Mouse (Mus musculus) limb, embryonic 14.5 days (tissue): ENCODE data around the gene Zswim1. TPM values are rescaled to one million over a fixed set of nuclear protein-coding genes. Genes with fewer than 3 reads are reported as not detected.

Source experiments
- ATAC-seq: fragments of 200-750 bp; cut with Nextera tagmentation; 2 replicates; pipeline ENCODE4 v1.8.0; 2017; ENCODE audit warnings: low read depth, moderate number of reproducible peaks, moderate TSS enrichment; ENCODE audit not compliant: low FRiP score
- DNase-seq: peaks from one replicate; pipeline ENCODE4 v3.0.0-alpha.2; 2015; ENCODE audit warnings: low spot score
- H3K27ac ChIP-seq: fragments of 300-500 bp; sonication (generic); replicated peaks from 2 replicates; pipeline ENCODE4 v1.5.1; 2014; ENCODE audit warnings: low read depth, mild to moderate bottlenecking, low read length, moderate library complexity, mixed read lengths
- H3K27me3 ChIP-seq: fragments of 300-500 bp; sonication (generic); 2 replicates; pipeline ENCODE4 v1.6.1; 2014; ENCODE audit warnings: low read length, mixed read lengths; ENCODE audit not compliant: control insufficient read depth, insufficient read depth
- H3K36me3 ChIP-seq: fragments of 300-500 bp; sonication (generic); 2 replicates; pipeline ENCODE4 v1.6.1; 2014; ENCODE audit warnings: mild to moderate bottlenecking, low read length, moderate library complexity, mixed read lengths; ENCODE audit not compliant: control insufficient read depth, insufficient read depth
- H3K4me1 ChIP-seq: fragments of 300-500 bp; sonication (generic); 2 replicates; pipeline ENCODE4 v1.6.1; 2014; ENCODE audit warnings: antibody characterized with exemption, low read length, mixed read lengths; ENCODE audit not compliant: control insufficient read depth, insufficient read depth
- H3K4me2 ChIP-seq: fragments of 300-500 bp; sonication (generic); replicated peaks from 2 replicates; pipeline ENCODE4 v1.6.1; 2014; ENCODE audit warnings: low read depth, mild to moderate bottlenecking, low read length, moderate library complexity; ENCODE audit not compliant: severe bottlenecking
- H3K4me3 ChIP-seq: fragments of 300-500 bp; sonication (generic); replicated peaks from 2 replicates; pipeline ENCODE4 v1.5.1; 2014; ENCODE audit warnings: low read length
- H3K9ac ChIP-seq: fragments of 300-500 bp; sonication (generic); 2 replicates; pipeline ENCODE4 v1.6.1; 2014; ENCODE audit warnings: mild to moderate bottlenecking, low read depth, low read length, moderate library complexity; ENCODE audit not compliant: severe bottlenecking
- H3K9me3 ChIP-seq: fragments of 300-500 bp; sonication (generic); 2 replicates; pipeline ENCODE4 v1.6.1; 2016; ENCODE audit warnings: low read length; ENCODE audit not compliant: control insufficient read depth
- POLR2A ChIP-seq: fragments of 200-500 bp; IDR thresholded peaks from 2 replicates; pipeline ENCODE4 v1.8.0; 2012; ENCODE audit warnings: inconsistent platforms, mild to moderate bottlenecking, moderate library complexity, borderline replicate concordance; ENCODE audit not compliant: insufficient read depth, insufficient read length; ENCODE audit errors: extremely low read depth
- WGBS: fragments of 180-500 bp; shearing (Covaris S2); extraction: QIAGEN DNeasy Blood & Tissue Kit; methylation state at CpG from one replicate; pipeline ENCODE4 v1.1.7; 2014; 5-methylcytosine and 5-hydroxymethylcytosine counted together
- polyA plus RNA-seq, 2 experiments: library from polyadenylated mRNA; depleted of rRNA in 1 of 2; stranded (reverse) in 1 of 2; unstranded in 1 of 2; fragments of >200 nt; fragmentation: Nextera tagmentation in 1 of 2; extraction: Ambion mirVana in 1 of 2; gene quantifications; 2 replicates each; pipeline versions ENCODE4 v1.2.1 to v1.2.3; 2012 to 2014

The Zswim1 gene
- polyA plus RNA-seq, 2 experiments = 9.1 to 19.5 TPM

DNA sequence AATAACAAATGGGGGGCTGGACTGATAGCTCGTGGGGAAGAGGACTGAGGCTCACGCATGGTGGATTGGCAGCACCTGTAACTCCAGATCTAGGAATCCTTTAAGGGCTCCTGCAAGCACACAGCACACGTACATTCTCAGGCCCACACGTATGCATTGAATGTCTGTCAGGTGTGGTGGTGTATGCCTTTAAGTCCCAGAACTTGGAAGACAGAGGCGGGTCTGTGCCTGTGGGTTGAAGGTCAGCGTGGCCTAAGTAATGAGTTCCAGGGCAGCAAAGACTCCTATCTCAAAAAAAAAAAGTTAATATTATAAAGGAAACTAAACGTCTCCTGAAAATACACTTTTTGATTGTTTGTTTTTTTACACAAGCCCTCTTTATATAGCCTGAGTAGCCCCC lies 15.9 kb upstream of the Zswim1 start:
- ATAC-seq = no peak
- peaks cover 9% of the 10 kb centered on the region for H3K4me1 ChIP-seq
- peaks cover 17% of the 10 kb centered on the region for H3K36me3 ChIP-seq
- H3K27me3 ChIP-seq = no peaks in the 10 kb centered on the region
- TF ChIP-seq POLR2A = no peak
- no peaks in the 10 kb centered on the region for H3K9me3 ChIP-seq
- H3K4me3 ChIP-seq = no peak overlapping the region
- no peak overlapping the region for H3K27ac ChIP-seq
- no peak overlapping the region for H3K4me2 ChIP-seq
- no peak overlapping the region for H3K9ac ChIP-seq
- no peak for DNase-seq
- 85% methylated on average over 7 of the region's 7 CpGs for WGBS

DNA sequence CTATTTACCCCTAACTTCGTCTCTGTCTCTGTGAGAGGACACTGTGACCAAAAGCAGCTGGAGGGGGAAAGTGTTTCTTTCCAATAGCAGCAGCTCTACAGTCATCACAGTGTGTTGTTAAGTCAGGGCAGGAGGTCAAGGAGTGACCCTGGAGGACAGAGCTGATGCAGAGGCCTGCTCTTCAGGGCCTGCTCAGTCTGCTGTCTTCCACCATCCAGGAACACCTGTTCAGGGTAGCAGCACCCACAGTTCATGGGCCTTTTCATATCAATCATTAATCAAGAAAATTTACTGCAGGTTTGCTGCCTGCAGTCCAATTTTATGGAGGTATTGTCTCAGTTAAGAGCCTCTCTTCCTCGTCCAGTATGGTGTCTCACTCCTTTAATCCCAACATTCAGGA lies 8.9 kb upstream of the Zswim1 start:
- Histone ChIP-seq H3K4me1 (no peaks in the 10 kb centered on the region), H3K27me3 (no peaks in the 10 kb centered on the region), H3K9me3 (no peaks in the 10 kb centered on the region), H3K4me2 (no peak overlapping the region), H3K36me3 (0 out of 2 replicates have a peak, but pooled peaks cover 10% of the 10 kb centered on the region), H3K9ac (no peak overlapping the region), H3K27ac (no peak overlapping the region), H3K4me3 (no peak overlapping the region)
- 53% methylated on average over 2 of the region's 2 CpGs for WGBS
- ATAC-seq (no peak), DNase-seq (no peak)
- TF ChIP-seq POLR2A = no peak

DNA sequence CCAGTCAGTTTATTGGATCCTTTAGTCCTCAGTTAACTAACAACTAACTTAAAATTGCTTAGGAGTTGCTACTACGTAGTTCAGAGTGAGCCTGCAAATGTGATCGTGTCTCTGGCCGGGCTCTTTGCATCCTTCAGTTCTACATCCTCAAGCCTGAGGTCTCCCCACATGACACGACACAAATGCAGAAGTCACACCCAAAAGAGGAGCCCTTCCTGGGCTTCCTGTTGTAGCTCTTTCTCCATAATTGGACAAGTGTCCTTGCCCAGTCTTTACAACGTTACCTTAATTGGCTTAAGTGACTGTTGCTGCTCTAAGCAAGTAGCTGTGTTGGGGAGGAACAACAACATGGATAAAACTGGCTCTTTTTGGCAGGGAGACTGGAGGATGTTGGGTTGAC lies 7.1 kb upstream of the Zswim1 start:
- DNase-seq = no peak
- H3K4me3 ChIP-seq = no peak overlapping the region
- H3K4me2 ChIP-seq = no peak overlapping the region
- H3K27ac ChIP-seq = no peak overlapping the region
- H3K4me1 ChIP-seq = no peaks in the 10 kb centered on the region
- no peaks in the 10 kb centered on the region for H3K27me3 ChIP-seq
- no peaks in the 10 kb centered on the region for H3K9me3 ChIP-seq
- H3K36me3 ChIP-seq = 0 out of 2 replicates have a peak, but pooled peaks cover 6% of the 10 kb centered on the region
- no peak overlapping the region for H3K9ac ChIP-seq
- WGBS = 87% methylated on average over 5 of the region's 5 CpGs
- no peak for ATAC-seq
- no peak for TF ChIP-seq POLR2A

DNA sequence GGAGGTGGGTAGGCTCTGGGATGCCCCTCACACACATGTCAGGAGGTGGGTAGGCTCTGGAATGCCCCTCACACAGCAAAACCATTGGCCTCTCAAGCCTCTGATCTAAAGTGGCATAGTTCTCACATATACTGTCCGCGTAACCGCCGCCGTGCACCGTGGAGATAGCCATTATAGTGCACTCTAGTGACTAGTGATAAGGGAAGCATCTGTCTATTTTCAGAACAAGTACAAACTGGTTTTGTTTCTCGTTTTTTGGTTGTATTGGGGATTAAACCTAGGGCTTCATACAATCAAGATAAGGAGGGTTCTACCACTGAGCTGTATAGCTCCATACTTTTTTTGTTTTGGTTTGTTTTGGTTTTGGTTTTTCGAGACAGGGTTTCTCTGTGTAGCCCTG lies 6.7 kb upstream of the Zswim1 start:
- no peak overlapping the region for H3K9ac ChIP-seq
- no peak for TF ChIP-seq POLR2A
- H3K9me3 ChIP-seq = no peaks in the 10 kb centered on the region
- no peak overlapping the region for H3K4me3 ChIP-seq
- H3K4me1 ChIP-seq = no peaks in the 10 kb centered on the region
- H3K27me3 ChIP-seq = no peaks in the 10 kb centered on the region
- 95% methylated on average over 8 of the region's 8 CpGs for WGBS
- DNase-seq (no peak), ATAC-seq (no peak)
- H3K27ac ChIP-seq = no peak overlapping the region
- no peak overlapping the region for H3K4me2 ChIP-seq
- peaks cover 10% of the 10 kb centered on the region; the same call in 1 of the 2 replicates for H3K36me3 ChIP-seq

- Histone ChIP-seq H3K27ac (no peak overlapping the region), H3K4me3 (no peak overlapping the region), H3K4me2 (no peak overlapping the region), H3K36me3 (peaks cover 13% of the 10 kb centered on the region; the same call in 1 of the 2 replicates), H3K27me3 (no peaks in the 10 kb centered on the region), H3K4me1 (no peaks in the 10 kb centered on the region), H3K9me3 (no peaks in the 10 kb centered on the region), H3K9ac (no peak overlapping the region)
- no peak for TF ChIP-seq POLR2A
- ATAC-seq = no peak
- 86% methylated on average over 6 of the region's 6 CpGs for WGBS
- DNase-seq = no peak
These were observed 5.3 kb upstream of the Zswim1 start for GRCm38 (mm10) chr2:164817206-164817605.

DNA sequence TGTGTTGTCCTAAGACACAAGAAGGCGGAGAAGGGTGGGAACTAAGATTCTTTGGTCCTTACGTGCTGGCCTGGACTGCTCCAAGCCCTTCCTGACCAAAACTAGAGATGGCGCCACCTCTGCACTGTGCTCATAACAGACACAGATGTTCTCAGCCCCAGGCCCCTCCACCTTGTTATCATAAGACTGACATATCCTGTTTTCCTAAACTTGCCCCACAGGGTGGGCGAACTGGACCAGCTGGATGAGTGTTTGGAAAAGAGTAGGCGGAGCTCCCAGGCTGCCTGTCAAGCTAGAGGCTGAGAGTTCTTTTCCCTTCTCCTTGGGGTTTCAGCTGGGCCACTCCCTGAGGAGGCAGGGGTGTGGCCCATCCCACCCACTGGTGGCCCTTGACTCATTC lies 4.8 kb upstream of the Zswim1 start:
- ATAC-seq = no peak
- DNase-seq = peak; percentile 26
- WGBS = 68% methylated on average over 5 of the region's 5 CpGs
- peaks cover 11% of the 10 kb centered on the region; the same call in 1 of the 2 replicates for H3K36me3 ChIP-seq
- no peak overlapping the region for H3K4me3 ChIP-seq
- no peaks in the 10 kb centered on the region for H3K9me3 ChIP-seq
- no peak overlapping the region for H3K4me2 ChIP-seq
- no peak for TF ChIP-seq POLR2A
- H3K9ac ChIP-seq = no peak overlapping the region
- 0 out of 2 replicates have a peak, but pooled peaks cover 2% of the 10 kb centered on the region for H3K4me1 ChIP-seq
- no peak overlapping the region for H3K27ac ChIP-seq
- H3K27me3 ChIP-seq = no peaks in the 10 kb centered on the region
